Mouse (Mus musculus) testis, adult 2 months (tissue): Measurements from ENCODE around the gene Gm128.

Source experiments
- CTCF ChIP-seq: fragments of 200-500 bp; IDR thresholded peaks from 2 replicates; pipeline ENCODE4 v1.5.1; 2012; ENCODE audit warnings: low read depth, mild to moderate bottlenecking, inconsistent platforms, low read length, moderate library complexity; ENCODE audit not compliant: control insufficient read depth, insufficient read depth, insufficient replicate concordance
- POLR2A ChIP-seq: fragments of 200-500 bp; IDR thresholded peaks from 2 replicates; pipeline ENCODE4 v1.6.1; 2012; ENCODE audit warnings: low read depth, mild to moderate bottlenecking, inconsistent platforms, low read length, moderate library complexity; ENCODE audit not compliant: control insufficient read depth

- TF ChIP-seq CTCF (no peak), POLR2A (no peak)
Observed at GRCm38 (mm10) chr3:95270766-95271364, 29.5 kb upstream of the Gm128 start.
